Mouse (Mus musculus): ENCODE data around the gene BC100530.

DNA sequence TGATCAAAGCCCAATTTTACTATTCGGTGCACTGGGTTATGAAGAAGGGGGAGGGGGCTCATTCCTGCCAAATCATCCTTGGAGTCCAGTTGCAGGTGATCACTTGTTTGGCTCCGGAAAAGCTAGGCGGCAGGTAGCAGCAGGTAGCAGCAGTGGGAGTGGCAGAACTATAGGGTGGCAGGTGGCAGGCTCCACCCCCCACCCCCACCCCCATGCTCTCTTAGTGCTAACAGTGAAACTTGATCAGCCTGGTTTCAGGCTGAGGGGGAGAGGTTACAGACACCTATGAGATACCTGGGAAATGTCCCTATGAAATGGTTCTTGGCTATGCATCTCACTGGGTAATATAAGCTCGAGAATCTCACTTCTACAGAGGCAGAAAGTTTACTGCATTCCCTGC is 21.5 kb upstream of the BC100530 start:
- no peak for TF ChIP-seq CTCF (IDR thresholded peaks at IDR 0.05; ENCODE audit: low read depth)
- no peak for TF ChIP-seq EP300 (IDR thresholded peaks at IDR 0.05; ENCODE audit: low read depth)
